Mouse (Mus musculus) megakaryocyte, embryonic 14.5 days (primary cell): ENCODE results near the gene Wipf3.

Source experiments
- FLI1 ChIP-seq: IDR thresholded peaks from 2 replicates; pipeline ENCODE4 v1.6.1; 2012; ENCODE audit warnings: low read length, inconsistent platforms, mixed read lengths
- GATA1 ChIP-seq: IDR thresholded peaks from 3 replicates; pipeline ENCODE4 v1.6.1; 2012; ENCODE audit warnings: mixed read lengths, low read length, inconsistent platforms, borderline replicate concordance

- no peak for TF ChIP-seq GATA1
- TF ChIP-seq FLI1: no peak
These were observed 4.2 kb upstream of the Wipf3 start for GRCm38 (mm10) chr6:54425230-54425629.
